Mouse (Mus musculus) frontal cortex, postnatal 25 days (tissue): ENCODE measurements around the gene Vps33b.

ENCODE experiments used
- DNase-seq, 2 experiments: peaks; one replicate each; pipeline ENCODE4 v3.0.0; 2022; ENCODE audit warnings: low spot score in 2 of 2

Vps33b gene

DNA sequence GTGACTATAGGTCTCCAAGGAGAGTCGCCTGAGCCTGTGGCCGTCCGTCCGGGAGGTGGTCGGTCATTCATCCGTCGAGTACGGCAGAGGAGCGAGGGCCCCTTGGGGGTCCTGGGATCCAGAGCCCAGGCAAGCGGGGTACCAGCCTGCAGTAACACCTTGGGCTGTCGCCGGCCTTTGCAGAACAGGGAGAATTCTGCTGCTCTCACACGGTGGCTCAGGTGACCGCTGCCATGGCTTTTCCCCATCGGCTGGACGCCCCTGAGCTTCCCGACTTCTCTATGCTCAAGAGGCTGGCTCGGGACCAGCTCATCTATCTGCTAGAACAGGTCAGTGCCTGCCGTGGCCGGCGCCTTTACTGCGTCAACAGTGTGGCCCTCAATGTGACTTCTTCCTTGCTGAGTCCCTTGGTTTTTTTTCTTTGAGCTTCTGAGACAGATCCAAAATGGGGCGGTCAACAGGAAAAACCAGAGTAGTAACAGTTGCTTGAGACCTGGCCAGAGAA, 354 bp downstream of the Vps33b start:
- DNase-seq = peak in 1 of 2 experiments; percentile 15

DNA sequence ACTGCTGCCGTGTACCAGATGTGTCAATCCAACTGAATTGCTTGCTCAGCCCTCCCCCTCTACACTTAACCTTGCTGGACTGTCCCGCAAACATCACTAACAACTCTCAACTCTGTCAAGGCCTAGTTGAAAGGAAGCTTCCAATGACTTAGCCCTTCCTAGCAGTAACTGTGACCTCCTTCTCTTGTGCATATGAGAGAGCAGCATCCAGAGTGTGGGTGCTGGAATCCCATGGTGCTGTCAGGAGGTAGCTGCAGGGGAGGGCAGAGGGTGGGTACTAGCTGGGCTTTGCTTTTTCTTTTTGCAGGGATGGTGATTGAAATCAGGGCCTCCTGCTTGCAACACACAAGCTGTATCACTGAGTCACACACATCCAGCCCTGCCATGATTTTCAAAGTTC, 4.0 kb downstream of the Vps33b start:
- DNase-seq = no peak

GRCm38 (mm10) chr7:80276374-80276773, 6.9 kb downstream of the Vps33b start:
- DNase-seq = no peak

DNA sequence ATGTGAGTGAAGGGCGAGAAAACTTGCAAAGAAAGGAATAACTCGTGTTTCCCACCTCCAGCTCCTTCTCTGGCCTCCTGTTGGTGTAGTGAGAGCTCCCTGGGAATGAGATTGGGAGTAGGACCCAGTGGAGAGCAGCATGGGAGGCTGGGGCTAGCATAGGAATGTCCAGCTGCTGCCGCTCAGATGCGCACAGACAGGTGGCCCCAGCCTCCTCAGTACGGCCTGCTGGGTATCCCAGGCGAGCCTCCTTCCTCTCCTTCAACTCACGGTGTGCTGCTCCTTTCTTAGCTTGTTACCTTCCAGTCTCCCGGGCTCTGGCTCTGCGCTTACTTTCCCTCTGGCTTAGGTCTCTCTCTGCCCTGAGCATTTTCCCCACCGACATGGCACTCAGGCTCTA, 10.6 kb downstream of the Vps33b start:
- DNase-seq = no peak

DNA sequence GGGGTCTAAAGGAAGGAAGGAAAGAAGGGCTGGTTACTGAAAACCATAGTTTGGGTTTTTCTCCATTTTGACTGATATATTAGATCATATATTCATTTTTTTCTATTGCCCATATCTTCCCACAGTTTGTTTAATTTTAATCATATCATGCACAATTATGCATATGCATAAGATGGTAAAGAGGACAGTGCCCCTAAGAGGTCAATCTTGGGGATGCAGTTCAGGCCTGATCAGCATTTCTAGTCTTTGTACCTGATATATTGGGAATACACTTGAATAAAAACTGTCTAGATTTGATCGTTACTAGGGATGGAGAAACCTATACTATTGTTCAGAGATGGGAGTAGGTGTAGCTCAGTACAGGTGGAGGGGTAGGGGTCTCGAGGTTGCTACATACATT, 11.5 kb downstream of the Vps33b start:
- no peak for DNase-seq

DNA sequence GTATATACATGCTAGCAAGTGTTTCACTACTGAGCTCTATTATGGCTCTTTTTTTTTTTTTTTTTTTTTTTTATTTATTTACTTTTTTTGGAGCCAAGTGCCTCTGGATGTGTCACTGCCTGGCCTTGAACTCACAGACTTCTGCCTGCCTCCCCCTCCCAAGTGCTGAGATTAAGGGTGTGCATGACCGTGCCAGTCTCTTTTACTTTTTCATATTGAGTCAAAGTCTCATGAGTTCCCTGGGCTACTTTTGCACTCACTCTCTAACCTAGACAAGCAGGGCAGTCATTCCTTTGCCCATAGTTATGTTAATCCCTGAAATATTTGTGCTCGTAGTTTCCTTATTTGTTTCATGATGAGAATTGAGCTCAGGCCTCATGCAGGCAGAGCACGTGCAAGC, 12.2 kb downstream of the Vps33b start:
- no peak for DNase-seq

DNA sequence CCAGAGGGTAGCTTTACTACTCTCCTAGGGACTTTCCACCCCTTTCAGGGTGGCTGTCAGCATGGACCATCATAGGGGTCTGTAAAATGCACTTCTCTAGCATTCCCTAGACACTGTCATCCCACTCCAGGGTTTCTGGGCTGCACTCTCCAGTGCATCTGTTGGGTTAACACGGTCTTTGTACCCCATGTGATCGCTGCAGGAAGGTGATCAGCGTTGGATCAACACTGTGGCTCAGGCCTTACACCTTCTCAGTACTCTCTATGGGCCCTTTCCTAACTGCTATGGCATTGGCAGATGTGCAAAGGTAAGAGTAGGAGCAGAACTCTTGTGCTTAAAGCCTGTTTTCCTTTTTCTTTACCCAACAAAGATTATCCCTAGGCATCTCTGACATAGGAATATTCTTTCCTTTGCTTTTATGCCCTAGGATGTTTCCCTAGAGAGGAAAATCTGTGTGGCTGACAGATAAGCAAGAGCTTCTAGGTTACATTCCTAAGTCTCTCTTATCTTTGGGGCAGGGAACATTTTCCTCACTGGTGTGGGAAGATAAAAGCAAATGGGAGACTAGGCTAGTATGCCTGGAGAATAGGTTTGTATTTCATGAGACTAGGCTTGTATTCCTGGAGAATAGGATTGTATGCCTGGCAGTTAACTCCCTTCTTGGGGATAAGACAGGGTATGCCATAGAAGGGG, 13.9 kb downstream of the Vps33b start:
- no peak for DNase-seq

DNA sequence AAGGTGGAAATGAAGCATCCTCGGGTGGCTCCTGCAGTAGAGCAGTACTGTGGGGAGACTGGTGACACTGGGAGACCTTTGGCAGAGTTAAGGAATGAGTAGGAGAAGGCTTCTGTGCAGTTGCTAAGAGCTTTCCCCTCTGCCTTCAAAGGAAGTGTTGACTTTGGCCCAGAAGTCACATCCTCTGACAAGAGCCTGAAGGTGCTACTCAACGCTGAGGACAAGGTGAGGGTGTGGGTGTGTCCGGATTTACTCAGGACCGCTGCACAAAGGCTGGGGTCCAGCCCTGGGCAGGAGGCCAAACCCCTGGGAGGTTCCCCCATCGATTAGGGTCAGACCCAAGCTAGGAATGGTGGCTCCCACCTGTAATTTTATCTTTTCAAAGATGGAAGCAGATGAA, 14.9 kb downstream of the Vps33b start:
- DNase-seq = no peak

- no peak for DNase-seq
These were observed 16.3 kb downstream of the Vps33b start for GRCm38 (mm10) chr7:80285725-80286124.

DNA sequence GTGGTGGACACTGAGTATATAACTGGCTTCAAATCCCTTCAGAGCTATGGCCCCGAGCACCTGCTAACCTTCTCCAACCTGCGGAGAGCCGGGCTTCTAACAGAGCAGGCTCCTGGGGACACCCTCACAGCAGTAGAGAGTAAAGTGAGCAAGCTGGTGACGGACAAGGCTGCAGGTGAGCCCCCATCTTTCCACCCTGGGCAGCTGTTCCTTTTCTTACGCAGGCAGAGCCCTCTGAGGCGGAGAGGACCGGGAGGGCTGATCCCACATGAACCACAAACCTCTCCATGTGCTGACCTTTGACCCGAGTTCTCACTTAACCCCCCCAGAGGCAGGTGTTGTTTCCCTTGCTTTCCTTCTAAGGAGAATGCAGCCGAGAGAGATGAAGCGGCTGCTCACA, 18.3 kb downstream of the Vps33b start:
- DNase-seq = no peak

GRCm38 (mm10) chr7:80294062-80294763, 24.8 kb downstream of the Vps33b start, which contains the start of gene Prc1:
Gene Prc1, plus strand, starts transcription at chr7:80294450.
- peak; percentile 98 to 99 for DNase-seq

- DNase-seq = no peak
These were observed 25.6 kb downstream of the Vps33b start for GRCm38 (mm10) chr7:80294764-80295648.

DNA sequence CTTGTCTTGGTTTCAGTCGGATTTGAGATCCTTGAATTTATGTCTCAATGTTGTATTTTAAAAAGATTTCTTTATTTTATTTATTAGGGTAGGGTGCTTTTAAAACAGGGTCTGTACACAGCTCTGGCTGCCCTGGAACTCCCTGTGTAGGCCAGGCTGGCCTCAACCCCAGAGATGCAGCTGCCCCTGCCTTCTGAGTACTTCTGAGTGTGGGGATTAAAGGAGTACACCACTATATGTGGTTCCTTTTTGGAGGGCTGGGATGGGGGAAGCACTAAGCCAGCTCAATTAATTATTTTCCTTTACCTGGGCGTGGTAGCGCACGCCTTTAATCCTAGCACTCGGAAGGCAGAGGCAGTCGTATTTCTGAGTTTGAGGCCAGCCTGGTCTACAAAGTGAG, 27.0 kb downstream of the Vps33b start:
- DNase-seq = no peak

DNA sequence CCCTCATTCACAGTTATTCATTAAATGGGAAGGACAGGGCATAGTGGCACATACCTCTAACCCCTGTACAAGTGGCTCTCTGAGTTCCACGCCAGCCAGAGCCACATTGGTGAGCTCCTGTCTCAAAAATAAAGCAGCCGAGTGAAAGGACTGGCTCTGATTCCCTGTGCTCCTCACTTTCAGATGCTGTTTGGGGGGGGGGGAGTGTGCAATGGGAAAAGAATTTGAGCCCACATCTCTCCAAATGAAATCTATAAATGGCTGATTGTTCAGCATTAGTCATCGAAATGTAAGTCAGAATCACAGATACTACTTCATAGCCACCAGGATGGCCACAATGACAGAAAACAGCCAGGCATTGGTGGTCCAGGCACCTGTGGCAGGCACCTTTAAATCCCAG, 27.6 kb downstream of the Vps33b start:
- DNase-seq = no peak

GRCm38 (mm10) chr7:80298754-80299153, 29.3 kb downstream of the Vps33b start:
- no peak for DNase-seq

DNA sequence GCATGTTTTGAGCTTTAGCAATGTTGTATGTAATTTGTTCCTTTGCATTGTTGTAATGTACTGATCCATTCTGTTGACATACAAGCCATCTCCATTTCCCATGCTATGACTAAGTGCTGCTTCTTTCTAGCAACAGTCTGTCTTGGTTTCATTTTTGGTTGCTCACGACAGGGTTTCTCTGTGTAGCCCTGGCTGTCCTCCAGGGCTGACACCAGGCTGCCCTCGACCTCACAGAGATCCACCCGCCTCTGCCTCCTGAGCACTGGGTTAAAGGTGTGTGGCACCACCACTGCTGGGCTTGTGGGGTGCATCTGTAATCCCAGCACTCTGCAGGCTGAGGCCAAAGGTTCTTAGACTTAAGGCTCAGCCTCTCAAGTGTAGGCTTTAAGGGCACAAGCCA, 30.1 kb downstream of the Vps33b start:
- DNase-seq = no peak

- DNase-seq = no peak
These were observed 32.1 kb downstream of the Vps33b start for GRCm38 (mm10) chr7:80301522-80301921.

DNA sequence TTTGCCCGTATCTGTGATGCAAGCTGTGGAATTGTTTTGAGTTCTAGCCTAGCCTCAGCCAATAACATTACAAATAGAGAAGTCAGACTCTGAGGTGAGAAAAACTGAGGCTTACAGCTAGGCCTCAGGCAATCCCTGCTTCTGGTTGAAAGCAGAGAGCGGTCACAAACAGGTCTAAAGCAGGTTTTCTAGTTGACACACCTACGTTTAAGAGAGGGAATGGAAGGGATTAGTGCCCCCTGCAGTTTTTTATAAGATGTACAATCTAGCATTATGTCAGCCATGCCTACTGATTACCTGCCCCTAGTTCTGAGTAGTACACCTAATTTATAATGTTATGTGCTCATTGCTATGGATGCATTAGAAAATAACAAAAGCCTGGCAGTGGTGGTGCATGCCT, 38.3 kb downstream of the Vps33b start:
- DNase-seq = no peak

DNA sequence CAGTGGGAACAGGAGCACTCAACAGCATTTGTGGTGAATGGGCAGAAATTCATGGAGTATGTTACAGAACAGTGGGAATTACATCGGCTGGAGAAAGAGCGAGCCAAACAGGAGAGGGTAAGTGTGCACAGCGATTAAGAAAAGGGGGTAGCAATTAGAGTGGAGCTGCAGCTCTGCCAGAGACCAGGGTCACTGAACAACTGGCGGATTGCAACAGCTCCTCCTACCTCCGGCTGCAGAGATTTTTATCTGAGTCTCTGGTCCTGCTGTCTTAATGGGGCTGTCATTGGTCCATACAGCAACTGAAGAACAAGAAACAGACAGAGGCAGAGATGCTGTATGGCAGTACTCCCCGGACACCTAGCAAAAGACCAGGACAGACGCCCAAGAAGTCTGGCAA, 41.3 kb downstream of the Vps33b start:
- no peak for DNase-seq

DNA sequence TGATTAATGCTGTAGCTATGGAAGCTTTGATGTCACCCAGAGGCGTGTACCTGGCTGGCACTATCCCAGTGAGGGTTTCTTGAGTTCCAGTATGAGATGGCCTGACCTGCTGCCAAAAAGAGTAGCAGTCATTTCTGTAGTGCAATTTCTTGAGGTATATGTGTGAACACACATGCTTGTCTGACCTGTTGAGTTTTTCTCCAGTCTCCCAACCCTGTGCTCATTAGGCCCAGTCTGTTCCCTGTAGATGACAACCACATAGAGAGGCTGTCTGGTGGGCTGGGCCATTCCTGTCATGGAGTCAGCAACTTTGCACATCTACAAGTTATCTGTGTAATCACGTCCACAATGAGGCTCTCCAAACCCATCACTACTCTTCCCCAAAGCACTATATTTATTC, 46.3 kb downstream of the Vps33b start:
- no peak for DNase-seq

DNA sequence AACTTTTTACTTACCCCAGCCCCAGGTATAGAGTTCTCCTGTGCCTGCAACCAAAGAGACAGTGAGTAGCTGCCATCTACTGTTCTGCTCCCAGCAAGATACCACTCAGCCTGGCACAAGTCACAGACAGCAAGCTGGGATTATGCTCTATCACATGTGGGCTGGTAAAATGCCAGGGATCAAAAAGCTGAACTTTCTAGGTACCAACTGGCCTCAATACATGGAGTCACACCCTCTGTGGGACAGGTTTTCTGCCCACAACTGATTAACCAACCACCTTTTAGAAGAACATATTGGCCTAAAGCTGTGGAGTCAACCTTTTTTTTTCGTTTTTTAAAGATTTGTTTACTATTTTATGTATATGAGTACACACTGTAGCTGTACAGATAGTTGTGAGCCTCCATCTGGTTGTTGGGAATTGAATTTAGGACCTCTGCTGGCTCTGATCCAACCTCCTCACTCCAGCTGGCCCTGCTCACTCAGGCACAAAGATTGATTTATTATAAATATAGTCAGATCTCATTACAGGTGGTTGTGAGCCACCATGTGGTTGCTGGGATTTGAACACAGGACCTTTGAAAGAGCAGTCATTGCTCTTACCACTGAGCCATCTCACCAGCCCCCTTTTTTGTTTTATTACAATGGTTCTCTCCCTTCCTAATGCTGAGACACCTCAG, 48.1 kb downstream of the Vps33b start:
- no peak for DNase-seq

GRCm38 (mm10) chr7:80318670-80319069, 49.2 kb downstream of the Vps33b start:
- no peak for DNase-seq
